Mouse (Mus musculus) lung, embryonic 16.5 days (tissue): Measurements from ENCODE around the gene Acpp. TPM values are rescaled to one million over a fixed set of nuclear protein-coding genes. Genes with fewer than 3 reads are reported as not detected.

Source experiments
- ATAC-seq: fragments of 200-750 bp; cut with Nextera tagmentation; 2 replicates; pipeline ENCODE4 v1.8.0; 2017; ENCODE audit warnings: low read depth, mild to moderate bottlenecking, moderate library complexity
- H3K27ac ChIP-seq: fragments of 300-500 bp; sonication (generic); 2 replicates; pipeline ENCODE4 v1.5.1; 2014; ENCODE audit warnings: mild to moderate bottlenecking, control low read depth, low read length
- H3K27me3 ChIP-seq: fragments of 300-500 bp; sonication (generic); 2 replicates; pipeline ENCODE4 v1.6.1; 2014; ENCODE audit warnings: low read depth, low read length, mixed read lengths; ENCODE audit not compliant: control insufficient read depth, insufficient read depth
- H3K36me3 ChIP-seq: fragments of 300-500 bp; sonication (generic); 2 replicates; pipeline ENCODE4 v1.6.1; 2014; ENCODE audit warnings: low read length; ENCODE audit not compliant: control insufficient read depth, insufficient read depth
- H3K4me1 ChIP-seq: fragments of 300-500 bp; sonication (generic); replicated peaks from 2 replicates; pipeline ENCODE4 v1.6.1; 2014; ENCODE audit warnings: low read length, mixed read lengths; ENCODE audit not compliant: control insufficient read depth, insufficient read depth
- H3K4me2 ChIP-seq: fragments of 300-500 bp; sonication (generic); 2 replicates; pipeline ENCODE4 v1.6.1; 2014; ENCODE audit warnings: low read depth, low read length, control low read depth
- H3K4me3 ChIP-seq: fragments of 300-500 bp; sonication (generic); 2 replicates; pipeline ENCODE4 v1.5.1; 2014; ENCODE audit warnings: mild to moderate bottlenecking, low read length, control low read depth
- H3K9ac ChIP-seq: fragments of 300-500 bp; sonication (generic); 2 replicates; pipeline ENCODE4 v1.6.1; 2014; ENCODE audit warnings: low read length, control low read depth
- H3K9me3 ChIP-seq: fragments of 300-500 bp; sonication (generic); 2 replicates; pipeline ENCODE4 v1.6.1; 2016; ENCODE audit warnings: low read length; ENCODE audit not compliant: control insufficient read depth
- WGBS: fragments of 180-500 bp; shearing (Covaris S2); extraction: QIAGEN DNeasy Blood & Tissue Kit; methylation state at CpG from one replicate; pipeline ENCODE4 v1.1.7; 2014; 5-methylcytosine and 5-hydroxymethylcytosine counted together
- polyA plus RNA-seq: library from polyadenylated mRNA; unstranded; fragments of >200 nt; fragmentation: Nextera tagmentation; extraction: Ambion mirVana; gene quantifications from 2 replicates; pipeline ENCODE4 v1.2.1, GENCODE M21; 2015

Gene Acpp
- polyA plus RNA-seq, 1 experiment from 2014 or later = 0.60 TPM

DNA sequence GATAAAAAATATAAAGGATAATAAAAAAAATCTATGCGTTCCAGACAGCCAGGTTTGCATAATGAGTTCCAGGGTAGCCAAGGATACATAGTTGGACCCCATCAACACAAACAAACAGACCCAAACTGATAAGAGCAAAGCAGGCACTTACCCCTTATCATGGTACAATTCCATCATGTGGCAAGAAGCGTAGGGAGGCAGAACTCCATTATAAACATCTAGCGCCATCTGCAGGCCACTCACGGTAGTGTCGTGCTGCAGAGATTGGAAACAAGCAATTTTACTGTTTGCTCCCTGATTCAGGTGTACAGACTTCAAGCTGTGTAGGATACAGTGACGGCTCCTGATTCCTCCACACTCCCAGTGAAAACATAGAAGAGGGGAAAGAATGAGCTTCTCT is 30.8 kb downstream of the Acpp start:
- Histone ChIP-seq H3K9ac (no peak overlapping the region), H3K27me3 (no peaks in the 10 kb centered on the region), H3K27ac (no peak overlapping the region), H3K4me3 (no peak overlapping the region), H3K4me1 (no peaks in the 10 kb centered on the region), H3K36me3 (no peaks in the 10 kb centered on the region), H3K9me3 (no peaks in the 10 kb centered on the region), H3K4me2 (no peak overlapping the region)
- ATAC-seq = no peak
- 9% methylated on average over 6 of the region's 6 CpGs for WGBS

- Histone ChIP-seq H3K36me3 (no peaks in the 10 kb centered on the region), H3K4me2 (no peak overlapping the region), H3K9ac (no peak overlapping the region), H3K4me1 (no peaks in the 10 kb centered on the region), H3K9me3 (no peaks in the 10 kb centered on the region), H3K27ac (no peak overlapping the region), H3K4me3 (no peak overlapping the region), H3K27me3 (no peaks in the 10 kb centered on the region)
- no peak for ATAC-seq
- 75% methylated on average over 6 of the region's 6 CpGs for WGBS
Observed at GRCm38 (mm10) chr9:104305333-104306111, 32.0 kb downstream of the Acpp start.

- Histone ChIP-seq H3K4me2 (no peak overlapping the region), H3K27me3 (no peaks in the 10 kb centered on the region), H3K4me1 (no peaks in the 10 kb centered on the region), H3K4me3 (no peak overlapping the region), H3K36me3 (no peaks in the 10 kb centered on the region), H3K27ac (no peak overlapping the region), H3K9me3 (no peaks in the 10 kb centered on the region), H3K9ac (no peak overlapping the region)
- ATAC-seq = no peak
- 66% methylated on average over 10 of the region's 10 CpGs for WGBS
Observed at GRCm38 (mm10) chr9:104304800-104305199, 32.7 kb downstream of the Acpp start.

GRCm38 (mm10) chr9:104304376-104304775 is 33.2 kb downstream of the Acpp start:
- Histone ChIP-seq H3K9ac (no peak overlapping the region), H3K27me3 (no peaks in the 10 kb centered on the region), H3K9me3 (no peaks in the 10 kb centered on the region), H3K36me3 (no peaks in the 10 kb centered on the region), H3K4me3 (no peak overlapping the region), H3K27ac (no peak overlapping the region), H3K4me1 (no peaks in the 10 kb centered on the region), H3K4me2 (no peak overlapping the region)
- ATAC-seq = no peak
- 55% methylated on average over 4 of the region's 4 CpGs for WGBS

DNA sequence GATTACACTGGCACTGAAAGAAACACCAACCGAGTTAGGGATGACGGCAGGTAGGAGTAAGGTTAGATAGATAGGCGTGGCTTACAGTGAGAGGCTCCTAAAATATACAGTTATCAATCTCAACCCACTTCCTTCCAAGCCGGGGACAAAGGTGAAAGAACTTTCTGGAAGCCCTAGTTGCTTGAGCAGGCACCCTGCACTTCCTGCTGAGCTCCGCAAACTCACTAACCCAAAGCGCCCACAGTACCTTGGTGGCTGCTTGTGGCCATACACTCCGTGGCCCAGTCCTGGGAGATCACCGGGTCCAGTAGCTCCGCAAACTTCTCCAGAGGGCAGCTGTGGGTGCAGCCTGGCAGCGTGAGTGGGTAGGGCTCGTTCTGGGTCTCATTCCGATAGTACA is 37.0 kb downstream of the Acpp start:
- Histone ChIP-seq H3K4me1 (no peaks in the 10 kb centered on the region), H3K4me3 (no peak overlapping the region), H3K36me3 (no peaks in the 10 kb centered on the region), H3K27me3 (no peaks in the 10 kb centered on the region), H3K9ac (no peak overlapping the region), H3K9me3 (no peaks in the 10 kb centered on the region), H3K27ac (no peak overlapping the region), H3K4me2 (no peak overlapping the region)
- WGBS = 65% methylated on average over 12 of the region's 12 CpGs
- ATAC-seq = no peak

GRCm38 (mm10) chr9:104297041-104297440 is 40.5 kb downstream of the Acpp start:
- no peak overlapping the region for H3K9ac ChIP-seq
- H3K4me3 ChIP-seq = no peak overlapping the region
- H3K9me3 ChIP-seq = no peaks in the 10 kb centered on the region
- no peak for ATAC-seq
- H3K27ac ChIP-seq = no peak overlapping the region
- H3K36me3 ChIP-seq = no peaks in the 10 kb centered on the region
- H3K27me3 ChIP-seq = no peaks in the 10 kb centered on the region
- H3K4me1 ChIP-seq = no peaks in the 10 kb centered on the region
- WGBS = 52% methylated on average over 3 of the region's 3 CpGs
- H3K4me2 ChIP-seq = no peak overlapping the region

GRCm38 (mm10) chr9:104284934-104285333 is 52.6 kb downstream of the Acpp start:
- Histone ChIP-seq H3K9me3 (no peaks in the 10 kb centered on the region), H3K27ac (no peak overlapping the region), H3K4me3 (no peak overlapping the region), H3K4me1 (no peaks in the 10 kb centered on the region), H3K9ac (no peak overlapping the region), H3K27me3 (no peaks in the 10 kb centered on the region), H3K4me2 (no peak overlapping the region), H3K36me3 (no peaks in the 10 kb centered on the region)
- 40% methylated on average over 6 of the region's 6 CpGs for WGBS
- no peak for ATAC-seq

GRCm38 (mm10) chr9:104282536-104282935 is 55.0 kb downstream of the Acpp start:
- 36% methylated on average over 8 of the region's 8 CpGs for WGBS
- no peak overlapping the region for H3K27ac ChIP-seq

GRCm38 (mm10) chr9:104281737-104282136 is 55.8 kb downstream of the Acpp start:
- WGBS = 67% methylated on average over 5 of the region's 5 CpGs
- Histone ChIP-seq H3K27ac (no peak overlapping the region), H3K4me1 (no peaks in the 10 kb centered on the region), H3K36me3 (no peaks in the 10 kb centered on the region), H3K9ac (no peak overlapping the region), H3K4me2 (no peak overlapping the region), H3K27me3 (no peaks in the 10 kb centered on the region), H3K9me3 (no peaks in the 10 kb centered on the region), H3K4me3 (no peak overlapping the region)
- ATAC-seq = no peak

More at GRCm38 (mm10) chr9:104282536-104282935, 55.0 kb downstream of the Acpp start:
- no peaks in the 10 kb centered on the region for H3K27me3 ChIP-seq
- H3K4me3 ChIP-seq = no peak overlapping the region
- H3K9me3 ChIP-seq = no peaks in the 10 kb centered on the region
- no peaks in the 10 kb centered on the region for H3K4me1 ChIP-seq
- H3K9ac ChIP-seq = no peak overlapping the region
- no peak overlapping the region for H3K4me2 ChIP-seq
- ATAC-seq = no peak
- no peaks in the 10 kb centered on the region for H3K36me3 ChIP-seq
